Mouse (Mus musculus): ENCODE measurements at regions not wholly inside any gene's neighbourhood (a gene's known extent, or its start where the extent isn't known, plus 50 kb on each side); places are given as distances from the start of the nearest gene placed in this dataset.

DNA sequence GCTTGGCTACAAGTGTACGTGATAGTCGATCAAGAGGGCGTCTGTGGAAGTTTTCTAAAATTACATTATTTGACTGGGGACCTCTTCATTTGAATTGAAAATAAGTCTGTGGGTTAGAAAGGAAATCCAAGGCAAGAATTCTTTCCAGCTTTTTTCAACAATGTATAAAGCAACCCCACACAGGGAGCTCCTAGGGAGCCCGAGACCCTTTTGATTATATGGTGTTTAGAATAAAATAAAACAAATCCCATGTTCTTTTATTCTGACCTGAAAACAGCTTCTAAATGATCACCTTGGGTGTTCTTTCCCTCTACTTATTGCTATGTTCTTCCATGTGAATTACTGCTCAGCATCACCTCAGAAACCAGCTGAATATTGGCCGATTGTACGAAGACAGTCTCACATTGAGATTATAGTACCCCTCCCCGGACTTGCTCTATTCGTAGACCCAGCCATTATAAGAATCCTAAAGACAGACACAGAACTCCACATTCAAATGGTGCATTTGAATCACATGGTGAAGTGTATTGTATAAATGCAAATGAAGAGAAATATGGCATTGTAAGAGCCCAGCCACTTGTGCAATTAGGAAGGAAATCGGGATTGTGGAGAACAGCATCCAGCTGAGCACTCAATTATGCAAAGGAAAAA is 236.3 kb upstream of the Map3k7 start:
- DNase-seq = no peak

DNA sequence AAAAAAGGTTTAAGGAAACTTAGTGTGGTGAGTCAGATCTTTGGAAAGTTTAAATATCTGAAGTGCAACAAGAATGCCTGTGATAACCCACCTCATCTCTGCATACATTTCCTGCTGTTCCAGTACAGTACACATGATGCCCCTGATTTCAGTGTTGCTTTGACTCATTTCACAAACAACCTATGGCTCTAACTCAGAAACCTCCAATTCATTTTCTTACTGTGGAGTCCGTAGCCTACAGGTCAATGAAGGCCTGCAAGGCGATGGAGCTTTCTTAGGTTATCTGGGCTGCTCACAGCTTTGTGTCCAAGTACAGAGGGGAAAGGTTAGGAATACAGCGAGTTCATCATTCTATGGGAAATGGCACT is 235.8 kb upstream of the Map3k7 start:
- DNase-seq = no peak

DNA sequence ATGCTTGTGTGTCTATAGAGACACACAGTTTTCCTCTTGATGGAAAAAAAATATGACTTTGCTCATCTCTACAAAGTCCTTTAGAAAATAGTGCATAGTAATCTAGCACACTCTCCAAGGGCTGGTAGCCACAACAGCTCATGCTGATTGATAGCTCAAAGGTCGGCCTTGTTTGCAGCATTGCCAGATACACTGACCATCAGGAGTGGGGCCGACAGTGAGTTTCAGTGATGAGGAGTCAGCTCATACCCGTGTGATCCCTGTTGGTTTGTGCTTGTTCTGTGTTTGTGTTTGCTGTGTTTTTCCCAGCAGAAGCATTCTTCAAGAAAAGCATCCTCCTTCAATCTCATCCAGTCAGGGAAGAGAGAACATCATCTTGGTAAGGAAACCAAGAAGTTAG is 220.1 kb upstream of the Map3k7 start:
- no peak for DNase-seq

- no peak for DNase-seq
These were observed 219.5 kb upstream of the Map3k7 start for GRCm38 (mm10) chr4:31744431-31744830.

- DNase-seq = no peak
These were observed 210.1 kb upstream of the Map3k7 start for GRCm38 (mm10) chr4:31753677-31754312.

GRCm38 (mm10) chr4:31757126-31757525 is 206.8 kb upstream of the Map3k7 start:
- no peak for DNase-seq

DNA sequence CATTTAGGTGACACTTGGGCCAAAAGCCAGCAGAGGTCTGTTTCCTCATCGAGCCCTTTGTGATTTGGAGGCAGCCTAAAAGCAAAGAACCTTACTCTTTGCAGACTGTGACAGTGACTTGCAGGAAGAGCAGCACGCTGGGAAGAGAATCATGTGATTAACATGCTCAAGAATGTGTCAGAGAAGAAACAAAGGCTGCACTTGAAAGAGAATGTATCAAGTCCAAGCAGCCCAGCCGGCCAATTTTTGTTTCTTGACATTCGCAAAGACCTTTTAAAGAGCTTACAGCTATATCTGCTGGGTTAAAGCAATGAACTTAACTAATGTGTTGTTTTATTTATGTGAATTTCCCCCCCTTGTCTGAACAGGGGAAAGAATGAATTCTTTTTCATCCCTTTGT is 203.8 kb upstream of the Map3k7 start:
- no peak for DNase-seq

- DNase-seq = no peak
These were observed 201.7 kb upstream of the Map3k7 start for GRCm38 (mm10) chr4:31762199-31762598.

- no peak for DNase-seq
These were observed 195.8 kb upstream of the Map3k7 start for GRCm38 (mm10) chr4:31768026-31768626.

- no peak for DNase-seq
These were observed 194.6 kb upstream of the Map3k7 start for GRCm38 (mm10) chr4:31769325-31769724.

DNA sequence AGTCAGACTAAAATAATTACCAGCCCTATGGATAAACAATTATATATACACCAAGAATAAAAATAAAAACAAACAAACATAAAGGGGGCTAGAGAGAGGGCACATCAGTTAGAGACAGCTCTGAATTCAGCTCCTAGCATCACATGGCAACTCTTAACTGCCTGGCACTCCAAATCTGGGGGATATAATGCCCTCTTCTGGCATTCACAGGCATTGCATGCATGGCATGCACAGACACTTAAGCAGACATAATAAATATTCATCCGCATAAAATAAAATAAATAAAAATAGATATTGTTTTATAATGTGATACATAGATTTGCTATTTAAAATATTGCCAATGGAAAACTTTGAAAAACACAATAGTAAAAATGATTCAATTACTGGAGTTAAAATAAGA is 177.6 kb upstream of the Map3k7 start:
- no peak for DNase-seq

DNA sequence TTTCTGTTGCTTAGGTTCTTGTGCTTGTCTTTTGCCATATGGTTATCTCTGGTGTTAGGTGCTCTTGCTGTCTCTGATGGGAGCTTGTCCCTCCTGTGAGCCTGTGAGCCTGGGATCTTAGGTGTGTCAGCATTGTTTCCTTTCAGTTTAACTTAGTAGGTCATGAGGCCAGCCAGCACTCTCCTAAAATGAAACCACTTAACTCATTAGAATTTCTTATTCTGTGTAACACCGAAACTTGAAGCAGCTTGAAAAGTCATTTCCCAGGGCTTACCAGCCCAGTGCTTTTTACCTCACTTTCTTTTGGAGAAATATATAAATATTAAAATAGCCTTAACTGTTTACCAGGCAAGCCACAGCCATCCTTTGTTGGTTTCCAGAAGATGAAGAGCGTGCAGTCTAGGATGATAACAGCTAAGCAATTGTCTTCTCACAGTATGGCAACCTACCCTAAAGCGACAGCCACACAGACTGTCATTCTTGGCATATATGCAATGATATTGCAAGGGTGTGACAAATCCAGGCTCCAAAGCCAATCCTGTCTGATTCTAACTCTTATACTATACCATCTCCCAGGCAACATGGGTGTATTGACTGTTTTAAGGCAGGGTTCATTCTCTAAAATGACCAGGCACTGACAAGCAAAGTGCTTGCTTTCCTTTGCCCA is 146.2 kb upstream of the Map3k7 start:
- no peak for DNase-seq

- DNase-seq = peak in 1 of 2 experiments; percentile 8
These were observed 144.2 kb upstream of the Map3k7 start for GRCm38 (mm10) chr4:31819521-31820259.

GRCm38 (mm10) chr4:31823574-31824348 is 140.1 kb upstream of the Map3k7 start:
- DNase-seq = peak in 1 of 2 experiments; percentile 8

DNA sequence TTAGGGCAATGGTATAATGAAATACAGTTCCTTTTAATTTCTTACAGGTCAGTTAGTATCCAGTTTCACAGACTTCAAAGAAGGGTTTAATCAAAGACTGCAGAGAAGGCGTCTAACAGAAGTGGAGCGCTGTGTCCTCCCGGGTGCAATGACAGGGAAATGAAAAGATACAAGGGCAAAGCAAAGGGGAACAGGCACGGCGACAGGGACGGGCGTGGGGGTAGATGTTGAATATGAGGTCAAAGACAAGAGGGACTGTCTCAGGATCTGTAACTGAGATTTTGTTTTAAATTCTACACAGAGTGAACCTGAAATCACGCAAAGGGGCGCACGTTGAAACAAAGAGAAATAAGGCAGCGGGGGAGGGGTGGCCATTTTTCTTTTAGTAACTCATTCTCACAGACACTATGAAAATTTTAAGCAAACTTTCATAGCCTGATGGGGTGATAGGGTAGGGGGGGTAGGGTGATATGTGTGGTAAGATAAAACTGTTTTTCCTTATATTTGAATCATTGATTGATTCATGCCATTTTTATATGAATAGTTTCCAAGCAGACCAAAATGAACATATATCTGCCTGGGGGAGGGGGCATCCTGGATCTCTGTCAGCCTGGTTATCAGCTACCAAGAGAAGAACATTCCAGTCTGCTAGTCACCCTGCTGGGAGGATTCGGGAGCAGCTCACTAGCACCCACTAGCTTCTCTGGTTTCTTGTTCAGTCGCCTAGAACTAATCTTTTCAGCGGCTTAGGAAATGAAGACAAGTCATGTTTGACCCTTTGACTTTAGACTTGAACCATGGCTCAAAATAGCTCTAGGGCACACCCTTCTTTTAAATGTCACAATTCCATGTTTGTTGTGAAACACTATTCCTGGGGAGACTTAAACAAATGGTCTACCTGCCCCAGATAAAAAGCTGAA is 139.1 kb upstream of the Map3k7 start:
- peak; percentile 17 for DNase-seq

DNA sequence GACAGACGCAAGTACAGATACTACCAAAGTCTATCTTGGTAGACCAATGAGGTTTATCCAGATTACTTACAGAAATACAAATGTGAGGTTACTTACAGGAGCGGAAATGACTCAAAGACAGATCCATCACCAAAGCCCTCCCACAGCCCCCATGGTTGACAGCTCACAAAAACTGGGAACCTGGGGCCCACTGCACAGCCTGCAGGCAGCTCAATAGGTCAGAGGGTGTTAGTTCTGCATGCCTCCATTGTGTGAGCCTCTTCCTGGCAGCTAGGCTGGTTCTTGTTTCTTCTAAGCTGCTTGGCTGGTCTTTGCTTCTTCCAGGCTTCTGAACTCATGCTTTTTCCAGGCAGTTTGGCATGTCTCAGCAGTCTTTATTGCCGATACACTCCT is 138.5 kb upstream of the Map3k7 start:
- no peak for DNase-seq

DNA sequence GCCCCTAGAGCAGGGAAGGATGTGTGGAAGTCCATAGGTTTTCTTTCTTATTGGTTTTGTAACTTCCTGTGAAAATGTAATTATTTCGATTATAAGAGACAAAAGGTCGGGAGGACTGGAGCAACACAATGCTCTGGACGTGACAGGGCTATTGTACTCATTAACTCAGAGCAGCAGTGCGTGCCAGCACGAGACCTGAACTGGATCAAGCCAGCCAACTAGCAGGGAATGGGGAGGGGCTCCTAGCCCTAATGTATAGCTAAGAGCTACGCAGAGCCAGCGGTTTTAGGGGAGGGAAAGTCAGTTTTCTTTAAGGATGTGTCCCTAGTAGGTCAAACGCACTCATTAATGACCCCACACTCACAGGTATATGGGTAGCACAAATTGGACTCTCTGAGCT is 137.2 kb upstream of the Map3k7 start:
- DNase-seq = no peak

DNA sequence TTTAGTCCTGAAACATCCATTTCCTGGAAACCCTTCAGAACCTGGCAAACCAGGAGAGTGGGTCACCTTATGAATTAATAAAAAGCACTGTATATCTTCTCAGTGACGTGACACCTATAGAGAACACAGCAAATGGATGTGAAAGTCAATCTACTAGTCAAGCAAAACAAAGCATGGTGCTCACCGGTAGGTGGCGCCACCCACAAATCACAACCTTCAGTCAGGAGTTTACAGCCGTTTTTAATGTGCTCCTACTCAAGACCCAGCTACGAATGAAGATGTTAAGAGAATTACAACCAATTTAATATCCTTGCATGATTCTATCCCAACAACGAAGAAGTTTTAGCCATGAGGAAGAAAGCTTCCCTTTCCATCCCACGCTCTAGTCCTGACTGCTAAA is 136.6 kb upstream of the Map3k7 start:
- DNase-seq = peak; percentile 19 to 25

DNA sequence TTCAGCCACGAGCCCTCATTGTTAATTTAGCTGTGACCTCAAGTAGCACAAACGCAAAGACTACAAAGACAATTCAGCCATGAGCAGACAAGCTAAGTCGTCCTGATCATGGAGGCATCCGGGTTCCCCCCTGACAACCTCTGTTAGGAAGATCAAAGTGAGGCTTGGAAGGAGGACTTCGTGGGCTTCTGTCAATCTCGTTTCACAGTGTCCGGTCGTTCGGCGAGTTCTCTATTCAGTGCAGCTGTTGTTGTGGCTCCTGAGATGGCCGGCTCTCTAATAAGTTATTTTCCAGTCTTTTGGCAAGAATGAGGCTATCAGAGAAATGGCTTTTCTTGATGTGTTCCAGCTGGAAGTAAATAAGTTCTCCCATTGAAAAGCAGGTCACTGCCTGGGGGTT is 133.7 kb upstream of the Map3k7 start:
- no peak for DNase-seq

DNA sequence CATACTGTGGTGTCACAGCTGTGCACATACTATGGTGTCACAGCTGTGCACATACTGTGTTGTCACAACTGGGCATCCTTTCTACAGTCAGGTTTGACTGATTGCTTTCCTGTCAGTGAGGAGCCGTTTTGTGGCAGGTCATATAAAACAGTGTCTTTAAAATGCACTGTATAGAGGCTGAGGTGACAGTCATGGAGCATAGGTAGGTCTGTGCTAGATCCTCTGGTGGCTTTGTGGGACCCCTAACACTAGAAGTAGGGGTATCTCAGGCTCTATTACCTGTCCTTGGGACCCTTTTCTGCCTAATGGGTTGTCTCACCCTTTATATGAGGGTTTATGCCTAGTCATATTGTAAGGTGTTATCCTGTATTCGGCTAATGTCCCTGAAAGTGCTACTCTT is 132.4 kb upstream of the Map3k7 start:
- no peak for DNase-seq

GRCm38 (mm10) chr4:31833828-31834227 is 130.1 kb upstream of the Map3k7 start:
- no peak for DNase-seq
